Mouse (Mus musculus) lung, postnatal 0 days (tissue): Measurements from ENCODE around the gene Man1c1.

ENCODE experiments used
- CTCF ChIP-seq: IDR thresholded peaks from 2 replicates; pipeline ENCODE4 v1.5.1; 2016; ENCODE audit warnings: antibody characterized with exemption, mild to moderate bottlenecking
- EP300 ChIP-seq: IDR thresholded peaks from 2 replicates; pipeline ENCODE4 v1.6.1; 2016; ENCODE audit warnings: antibody characterized with exemption, mild to moderate bottlenecking, control low read depth

GRCm38 (mm10) chr4:134652720-134653119 is 51.4 kb downstream of the Man1c1 start:
- no peak for TF ChIP-seq CTCF
- TF ChIP-seq EP300, result no peak
